Mouse (Mus musculus): ENCODE measurements around the gene Srrm1. TPM values are rescaled to one million over a fixed set of nuclear protein-coding genes. Genes with fewer than 3 reads are reported as not detected.

The Srrm1 gene
- 108 and 113 TPM in 2 replicates for polyA plus RNA-seq (2012; rRNA removed)

GRCm38 (mm10) chr4:135353066-135353793 lies at the start of gene Srrm1:
Gene Srrm1 (minus strand): TSS chr4:135353321.

GRCm38 (mm10) chr4:135397991-135398390 lies 44.9 kb upstream of the Srrm1 start, which contains the start of gene Ncmap:
Gene Ncmap (minus strand): TSS chr4:135398227.

GRCm38 (mm10) chr4:135272640-135273306 lies 80.3 kb downstream of the Srrm1 start, which contains the start of gene Clic4:
Gene Clic4 (minus strand): TSS chr4:135272814.

Other genes with a start within 250 kb of the Srrm1 start
- 0.03 and 0.25 TPM in 2 replicates for gene Runx3, start 232.7 kb downstream of the Srrm1 start, polyA plus RNA-seq (2012; rRNA removed)
- gene Clic4, start 80.5 kb downstream of the Srrm1 start, polyA plus RNA-seq (2012; rRNA removed) = 37.5 and 42.2 TPM in 2 replicates
- gene Ncmap, start 44.9 kb upstream of the Srrm1 start, polyA plus RNA-seq (2012; rRNA removed) = 1.2 and 1.6 TPM in 2 replicates
- 57.6 and 58.3 TPM in 2 replicates for gene Rcan3, start 80.5 kb upstream of the Srrm1 start, polyA plus RNA-seq (2012; rRNA removed)
- 0.34 and 0.37 TPM in 2 replicates for gene Stpg1, start 141.5 kb upstream of the Srrm1 start, polyA plus RNA-seq (2012; rRNA removed)
- 28.2 and 29.3 TPM in 2 replicates for gene Nipal3, start 141.7 kb upstream of the Srrm1 start, polyA plus RNA-seq (2012; rRNA removed)
- 0.57 and 0.61 TPM in 2 replicates for gene Grhl3, start 220.3 kb upstream of the Srrm1 start, polyA plus RNA-seq (2012; rRNA removed)

Measured in central nervous system, embryonic 18 days (tissue).